In genomic region chr13:21714725-21715124, GRCm38 (mm10) we compare ENCODE assay signal across 9 mouse cellular contexts. TPM values are rescaled to one million over a fixed set of nuclear protein-coding genes. Genes with fewer than 3 reads are reported as not detected.
DNase-seq lines count a peak whose midpoint lies in the region; ATAC-seq and TF ChIP-seq lines count a peak whose summit lies in the region.
"Had no signal": no experiment of that assay in that cellular context is flagged by ENCODE, and none has a peak within 500 bp of the region (broad histone marks: within the 10 kb centered on the region; RNA-seq: fewer than 3 reads in every experiment).

No protein-coding gene starts in this region.

- 2% methylated on average over 7 of the region's 7 CpGs for WGBS in intestine, postnatal 0 days
- WGBS in limb, embryonic 14.5 days = 3% methylated on average over 7 of the region's 7 CpGs
- 2% methylated on average over 7 of the region's 7 CpGs for WGBS in midbrain, embryonic 15.5 days
- under 1% methylated on average over 7 of the region's 7 CpGs for WGBS in stomach, embryonic 15.5 days

- H3K9ac ChIP-seq in intestine, postnatal 0 days (ENCODE audit: low read depth, low read length) = no peak overlapping the region
- H3K9ac ChIP-seq in limb, embryonic 14.5 days (ENCODE audit: low read depth, low read length, severe bottlenecking) = peak overlapping the region; percentile 59
- H3K9ac ChIP-seq in midbrain, embryonic 15.5 days = peak overlapping the region; percentile 1; the same call in 1 of the 2 replicates
- 0 out of 2 replicates have a peak overlapping the region, but pooled peaks have one; percentile 38 for H3K9ac ChIP-seq in stomach, embryonic 15.5 days

- no peak overlapping the region for H3K27ac ChIP-seq in cortical plate, adult 2 months (ENCODE audit: insufficient read depth, low read length)
- H3K27ac ChIP-seq in intestine, postnatal 0 days (ENCODE audit: low read depth, low read length) = no peak overlapping the region
- peak overlapping the region; percentile 84 for H3K27ac ChIP-seq in limb, embryonic 14.5 days (replicated peaks; ENCODE audit: low read depth, low read length)
- peak overlapping the region; percentile 91; the same call in 1 of the 2 replicates for H3K27ac ChIP-seq in midbrain, embryonic 15.5 days
- peak overlapping the region; percentile 92 for H3K27ac ChIP-seq in stomach, embryonic 15.5 days

- H3K4me2 ChIP-seq in intestine, postnatal 0 days (replicated peaks; ENCODE audit: low read depth) = peak overlapping the region; percentile 77
- H3K4me2 ChIP-seq in limb, embryonic 14.5 days (replicated peaks; ENCODE audit: low read depth, low read length, severe bottlenecking) = peak overlapping the region; percentile 79
- H3K4me2 ChIP-seq in midbrain, embryonic 15.5 days = peak overlapping the region; percentile 78
- peak overlapping the region; percentile 69 for H3K4me2 ChIP-seq in stomach, embryonic 15.5 days

- TF ChIP-seq CTCF in cortical plate, adult 2 months (IDR thresholded peaks at IDR 0.05; ENCODE audit: extremely low read depth, insufficient read depth, low read length) = peak; percentile 54; the same call in 1 of the 2 replicates
- peak; percentile 93 for TF ChIP-seq CTCF in intestine, postnatal 0 days (IDR thresholded peaks at IDR 0.05; ENCODE audit: low read depth)

- H3K36me3 ChIP-seq in intestine, postnatal 0 days (ENCODE audit: control insufficient read depth, insufficient read depth) = no peaks in the 10 kb centered on the region
- H3K36me3 ChIP-seq in limb, embryonic 14.5 days (ENCODE audit: control insufficient read depth, insufficient read depth, low read length) = no peaks in the 10 kb centered on the region
- H3K36me3 ChIP-seq in midbrain, embryonic 15.5 days (replicated peaks) = no peaks in the 10 kb centered on the region
- no peaks in the 10 kb centered on the region for H3K36me3 ChIP-seq in stomach, embryonic 15.5 days

- DNase-seq in 3T3-L1 (ENCODE audit: low read depth, low spot score) (peak; percentile 89), R1 (ENCODE audit: low read depth, low spot score) (peak; percentile 76)
- peak; percentile 22 for DNase-seq in gastrocnemius, postnatal 25 days
- peak; percentile 83 for DNase-seq in limb, embryonic 14.5 days (ENCODE audit: low spot score)

- no peaks in the 10 kb centered on the region for H3K27me3 ChIP-seq in intestine, postnatal 0 days (replicated peaks; ENCODE audit: control insufficient read depth, insufficient read depth, low read length)
- H3K27me3 ChIP-seq in limb, embryonic 14.5 days (ENCODE audit: control insufficient read depth, insufficient read depth, low read length) = no peaks in the 10 kb centered on the region
- H3K27me3 ChIP-seq in midbrain, embryonic 15.5 days (replicated peaks) = no peaks in the 10 kb centered on the region
- H3K27me3 ChIP-seq in stomach, embryonic 15.5 days (replicated peaks) = no peaks in the 10 kb centered on the region

- no peak for ATAC-seq in intestine, postnatal 0 days
- no peak for ATAC-seq in limb, embryonic 14.5 days (ENCODE audit: low FRiP score, low read depth)
- no peak for ATAC-seq in midbrain, embryonic 15.5 days (replicated peaks)
- ATAC-seq in stomach, embryonic 15.5 days (ENCODE audit: insufficient read depth, low FRiP score, low read depth) = no peak

- H3K4me1 ChIP-seq in cortical plate, adult 2 months (ENCODE audit: control insufficient read depth, insufficient read depth, low read length) = peaks cover 5% of the 10 kb centered on the region; the same call in 1 of the 2 replicates
- peaks cover 11% of the 10 kb centered on the region for H3K4me1 ChIP-seq in intestine, postnatal 0 days (replicated peaks; ENCODE audit: control insufficient read depth, insufficient read depth, low read length)
- peaks cover 12% of the 10 kb centered on the region for H3K4me1 ChIP-seq in limb, embryonic 14.5 days (ENCODE audit: control insufficient read depth, insufficient read depth, low read length)
- peaks cover 24% of the 10 kb centered on the region for H3K4me1 ChIP-seq in midbrain, embryonic 15.5 days
- peaks cover 18% of the 10 kb centered on the region for H3K4me1 ChIP-seq in stomach, embryonic 15.5 days

- peak overlapping the region; percentile 33; the same call in 1 of the 2 replicates for H3K4me3 ChIP-seq in cortical plate, adult 2 months (ENCODE audit: insufficient read depth, low read length)
- peak overlapping the region; percentile 41 for H3K4me3 ChIP-seq in intestine, postnatal 0 days (ENCODE audit: low read depth, low read length)
- peak overlapping the region; percentile 42 for H3K4me3 ChIP-seq in limb, embryonic 14.5 days (replicated peaks; ENCODE audit: low read length)
- H3K4me3 ChIP-seq in midbrain, embryonic 15.5 days = peak overlapping the region; percentile 44
- H3K4me3 ChIP-seq in stomach, embryonic 15.5 days (replicated peaks) = peak overlapping the region; percentile 46

- TF ChIP-seq POLR2A in cortical plate, adult 2 months (IDR thresholded peaks at IDR 0.05; ENCODE audit: extremely low read depth, insufficient read depth, low read length) = no peak
- no peak for TF ChIP-seq POLR2A in limb, embryonic 14.5 days (IDR thresholded peaks at IDR 0.05; ENCODE audit: borderline replicate concordance, extremely low read depth, insufficient read depth, insufficient read length)

- H3K9me3 ChIP-seq in intestine, postnatal 0 days (ENCODE audit: control insufficient read depth) = no peaks in the 10 kb centered on the region
- H3K9me3 ChIP-seq in limb, embryonic 14.5 days (ENCODE audit: control insufficient read depth, low read length) = no peaks in the 10 kb centered on the region
- no peaks in the 10 kb centered on the region for H3K9me3 ChIP-seq in midbrain, embryonic 15.5 days
- H3K9me3 ChIP-seq in stomach, embryonic 15.5 days = no peaks in the 10 kb centered on the region

RNA-seq across cellular contexts. Expression of gene Hist1h2bl, which starts 1.2 kb away (rescaled TPM):
- 1.2 TPM in 1 of 2 replicates, not detected in the other for polyA plus RNA-seq in cortical plate, adult 2 months (2012; rRNA removed)
- 10 to 100 TPM; 15.1 to 26.3 TPM for total RNA-seq in gastrocnemius, postnatal 25 days (2021)
- 1.9 TPM in 1 of 2 replicates, not detected in the other for polyA plus RNA-seq in intestine, postnatal 0 days (2015; fragmentation: Nextera tagmentation; extraction: Ambion mirVana)
- polyA plus RNA-seq in limb, embryonic 14.5 days (2012; rRNA removed) = 15.9 and 20.8 TPM in 2 replicates
- polyA plus RNA-seq in limb, embryonic 14.5 days (2014; fragmentation: Nextera tagmentation; extraction: Ambion mirVana) = 2.4 and 4.4 TPM in 2 replicates
- polyA plus RNA-seq in midbrain, embryonic 15.5 days (2015; fragmentation: Nextera tagmentation; extraction: Ambion mirVana) = 0.59 TPM in 1 of 2 replicates, not detected in the other
- 1.4 and 4.4 TPM in 2 replicates for polyA plus RNA-seq in stomach, embryonic 15.5 days (2015; fragmentation: Nextera tagmentation; extraction: Ambion mirVana)

RNA-seq across cellular contexts. Expression of gene Hist1h2ai, which starts 1.5 kb away (rescaled TPM):
- 1.5 and 1.7 TPM in 2 replicates for polyA plus RNA-seq in cortical plate, adult 2 months (2012; rRNA removed)
- total RNA-seq in gastrocnemius, postnatal 25 days (2021) = 10 to 100 TPM in 1 of 2 experiments, 1 to 10 TPM in 1; 4.4 to 21.0 TPM
- 6.1 and 12.0 TPM in 2 replicates for polyA plus RNA-seq in intestine, postnatal 0 days (2015; fragmentation: Nextera tagmentation; extraction: Ambion mirVana)
- 17.5 and 34.8 TPM in 2 replicates for polyA plus RNA-seq in limb, embryonic 14.5 days (2012; rRNA removed)
- 30.7 and 38.1 TPM in 2 replicates for polyA plus RNA-seq in limb, embryonic 14.5 days (2014; fragmentation: Nextera tagmentation; extraction: Ambion mirVana)
- polyA plus RNA-seq in midbrain, embryonic 15.5 days (2015; fragmentation: Nextera tagmentation; extraction: Ambion mirVana) = 3.9 and 10.3 TPM in 2 replicates
- polyA plus RNA-seq in stomach, embryonic 15.5 days (2015; fragmentation: Nextera tagmentation; extraction: Ambion mirVana) = 25.1 TPM in 2 replicates

RNA-seq across cellular contexts. Expression of gene Hist1h3h, which starts 2.7 kb away (rescaled TPM):
- 0.91 and 3.1 TPM in 2 replicates for polyA plus RNA-seq in cortical plate, adult 2 months (2012; rRNA removed)
- total RNA-seq in gastrocnemius, postnatal 25 days (2021) = 10 to 100 TPM; 10.1 to 40.0 TPM
- polyA plus RNA-seq in intestine, postnatal 0 days (2015; fragmentation: Nextera tagmentation; extraction: Ambion mirVana) = 2.4 and 2.9 TPM in 2 replicates
- 34.5 and 61.8 TPM in 2 replicates for polyA plus RNA-seq in limb, embryonic 14.5 days (2012; rRNA removed)
- polyA plus RNA-seq in limb, embryonic 14.5 days (2014; fragmentation: Nextera tagmentation; extraction: Ambion mirVana) = 18.4 and 18.6 TPM in 2 replicates
- polyA plus RNA-seq in midbrain, embryonic 15.5 days (2015; fragmentation: Nextera tagmentation; extraction: Ambion mirVana) = 1.1 TPM in 1 of 2 replicates, not detected in the other
- 4.7 and 6.3 TPM in 2 replicates for polyA plus RNA-seq in stomach, embryonic 15.5 days (2015; fragmentation: Nextera tagmentation; extraction: Ambion mirVana)

RNA-seq across cellular contexts. Expression of gene Hist1h2bm, which starts 7.1 kb away (rescaled TPM):
- 0.77 TPM in 1 of 2 replicates, not detected in the other for polyA plus RNA-seq in cortical plate, adult 2 months (2012; rRNA removed)
- 1 to 10 TPM; 1.1 to 5.1 TPM for total RNA-seq in gastrocnemius, postnatal 25 days (2021)
- 0.51 and 0.76 TPM in 2 replicates for polyA plus RNA-seq in intestine, postnatal 0 days (2015; fragmentation: Nextera tagmentation; extraction: Ambion mirVana)
- polyA plus RNA-seq in limb, embryonic 14.5 days (2012; rRNA removed) = 15.1 and 19.3 TPM in 2 replicates
- polyA plus RNA-seq in limb, embryonic 14.5 days (2014; fragmentation: Nextera tagmentation; extraction: Ambion mirVana) = 4.8 and 6.3 TPM in 2 replicates
- polyA plus RNA-seq in midbrain, embryonic 15.5 days (2015; fragmentation: Nextera tagmentation; extraction: Ambion mirVana) = 0.39 and 1.7 TPM in 2 replicates
- 2.5 and 3.3 TPM in 2 replicates for polyA plus RNA-seq in stomach, embryonic 15.5 days (2015; fragmentation: Nextera tagmentation; extraction: Ambion mirVana)

RNA-seq across cellular contexts. Expression of gene Olfr1359, which starts 16.8 kb away (rescaled TPM):
- polyA plus RNA-seq in cortical plate, adult 2 months (2012; rRNA removed) = not detected in 2 replicates
- not detected for total RNA-seq in gastrocnemius, postnatal 25 days (2021)
- not detected in 2 replicates for polyA plus RNA-seq in intestine, postnatal 0 days (2015; fragmentation: Nextera tagmentation; extraction: Ambion mirVana)
- polyA plus RNA-seq in limb, embryonic 14.5 days (2012; rRNA removed) = not detected in 2 replicates
- polyA plus RNA-seq in limb, embryonic 14.5 days (2014; fragmentation: Nextera tagmentation; extraction: Ambion mirVana) = not detected in 2 replicates
- not detected in 2 replicates for polyA plus RNA-seq in midbrain, embryonic 15.5 days (2015; fragmentation: Nextera tagmentation; extraction: Ambion mirVana)
- polyA plus RNA-seq in stomach, embryonic 15.5 days (2015; fragmentation: Nextera tagmentation; extraction: Ambion mirVana) = not detected in 2 replicates
- polyA plus RNA-seq: gonadal fat pad, adult 2 months had no signal

Comparison
In these comparisons a context has a peak if more than half of its experiments do, and no peak if none do; other contexts are left out.
1. DNase-seq: peak in every context shown above with its lines; median percentile 89 in 3T3-L1; 83 in limb, embryonic 14.5 days; 76 in R1; 22 in gastrocnemius, postnatal 25 days.
2. H3K27ac ChIP-seq: peak in limb, embryonic 14.5 days (single experiment), midbrain, embryonic 15.5 days (single experiment) and stomach, embryonic 15.5 days (single experiment); none in cortical plate, adult 2 months (single experiment) and intestine, postnatal 0 days (single experiment).
3. Peak in every context shown above with its lines, with median percentiles within 50 percentile points of each other: H3K4me3 ChIP-seq and H3K4me2 ChIP-seq.